Mouse (Mus musculus): ENCODE measurements at regions not wholly inside any gene's neighbourhood (a gene's known extent, or its start where the extent isn't known, plus 50 kb on each side); places are given as distances from the start of the nearest gene placed in this dataset.

GRCm38 (mm10) chr5:118815783-118816182 is 255.3 kb downstream of the Med13l start:
- no peak for DNase-seq (ENCODE audit: low read depth in 2 of 2, low spot score in 2 of 2)

DNA sequence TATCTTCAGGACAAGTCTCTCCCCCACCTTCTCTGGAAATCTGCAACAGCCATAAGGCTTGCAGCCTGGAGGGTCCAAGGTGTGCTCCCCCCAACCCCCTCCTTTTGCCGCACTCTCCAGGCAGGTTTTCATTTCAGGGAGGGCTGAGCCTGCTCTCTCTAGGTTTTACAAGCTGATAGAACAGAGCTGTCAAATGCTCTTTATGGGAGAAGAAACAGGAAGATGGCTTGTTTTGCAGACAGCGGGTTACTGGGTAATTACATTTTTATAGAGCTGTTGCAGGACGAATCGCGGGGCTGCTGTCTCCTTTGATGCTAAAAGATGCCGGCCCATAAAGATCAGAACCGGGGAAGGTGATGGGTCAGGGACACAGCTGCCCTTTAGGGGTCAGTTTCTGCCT is 257.8 kb downstream of the Med13l start:
- DNase-seq (ENCODE audit: low read depth in 2 of 2, low spot score in 2 of 2): no peak

GRCm38 (mm10) chr5:118824791-118825190 is 264.3 kb downstream of the Med13l start:
- DNase-seq (ENCODE audit: low read depth in 2 of 2, low spot score in 2 of 2): no peak

GRCm38 (mm10) chr5:118829031-118829698 is 268.7 kb downstream of the Med13l start:
- no peak for DNase-seq (ENCODE audit: low read depth in 2 of 2, low spot score in 2 of 2)

GRCm38 (mm10) chr5:118832701-118833100 is 272.2 kb downstream of the Med13l start:
- no peak for DNase-seq (ENCODE audit: low read depth in 2 of 2, low spot score in 2 of 2)

DNA sequence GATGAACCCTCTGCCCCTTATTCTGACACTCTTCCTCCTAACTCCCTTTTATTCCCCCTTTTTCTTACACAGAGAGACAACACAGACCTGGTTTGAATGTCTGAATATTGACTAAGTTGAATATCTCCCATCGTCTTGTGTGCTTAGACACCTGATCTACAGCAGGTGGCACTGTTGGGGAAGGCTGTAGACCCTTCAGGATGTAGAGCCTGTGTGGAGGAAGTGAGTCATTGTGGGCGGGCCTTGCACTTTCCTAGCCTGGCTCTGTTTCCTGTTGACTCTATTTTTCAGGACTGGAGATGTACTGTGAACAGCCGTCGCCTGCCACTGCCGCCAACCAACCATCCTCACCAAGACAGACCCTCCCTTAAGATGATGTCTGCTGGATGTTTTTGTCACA is 273.6 kb downstream of the Med13l start:
- no peak for DNase-seq (ENCODE audit: low read depth in 2 of 2, low spot score in 2 of 2)

- no peak for DNase-seq (ENCODE audit: low read depth in 2 of 2, low spot score in 2 of 2)
Measured at GRCm38 (mm10) chr5:118837001-118837400, 276.5 kb downstream of the Med13l start.

DNA sequence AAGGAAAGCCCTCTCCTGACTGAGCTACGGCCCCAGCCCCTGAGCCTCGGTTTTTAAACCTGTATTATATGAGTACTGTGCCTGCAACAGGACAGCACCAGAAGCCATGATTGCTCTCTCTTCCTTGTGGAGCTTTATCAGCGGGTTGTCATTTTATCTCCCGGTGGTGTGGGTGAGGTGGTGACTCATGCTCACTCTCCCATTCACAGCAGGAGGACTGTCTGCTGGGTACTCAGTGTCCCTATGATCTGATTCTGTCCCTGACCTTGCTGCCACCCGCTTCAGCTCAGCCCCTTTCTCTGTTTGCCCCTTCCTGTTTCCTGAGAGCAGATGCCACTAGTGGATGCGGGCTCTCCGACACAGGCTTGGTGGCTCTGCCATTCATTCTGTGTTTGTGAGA is 277.9 kb downstream of the Med13l start:
- DNase-seq (ENCODE audit: low read depth in 2 of 2, low spot score in 2 of 2): no peak

- DNase-seq (ENCODE audit: low read depth in 2 of 2, low spot score in 2 of 2): no peak
Measured at GRCm38 (mm10) chr5:118839916-118840315, 279.4 kb downstream of the Med13l start.

DNA sequence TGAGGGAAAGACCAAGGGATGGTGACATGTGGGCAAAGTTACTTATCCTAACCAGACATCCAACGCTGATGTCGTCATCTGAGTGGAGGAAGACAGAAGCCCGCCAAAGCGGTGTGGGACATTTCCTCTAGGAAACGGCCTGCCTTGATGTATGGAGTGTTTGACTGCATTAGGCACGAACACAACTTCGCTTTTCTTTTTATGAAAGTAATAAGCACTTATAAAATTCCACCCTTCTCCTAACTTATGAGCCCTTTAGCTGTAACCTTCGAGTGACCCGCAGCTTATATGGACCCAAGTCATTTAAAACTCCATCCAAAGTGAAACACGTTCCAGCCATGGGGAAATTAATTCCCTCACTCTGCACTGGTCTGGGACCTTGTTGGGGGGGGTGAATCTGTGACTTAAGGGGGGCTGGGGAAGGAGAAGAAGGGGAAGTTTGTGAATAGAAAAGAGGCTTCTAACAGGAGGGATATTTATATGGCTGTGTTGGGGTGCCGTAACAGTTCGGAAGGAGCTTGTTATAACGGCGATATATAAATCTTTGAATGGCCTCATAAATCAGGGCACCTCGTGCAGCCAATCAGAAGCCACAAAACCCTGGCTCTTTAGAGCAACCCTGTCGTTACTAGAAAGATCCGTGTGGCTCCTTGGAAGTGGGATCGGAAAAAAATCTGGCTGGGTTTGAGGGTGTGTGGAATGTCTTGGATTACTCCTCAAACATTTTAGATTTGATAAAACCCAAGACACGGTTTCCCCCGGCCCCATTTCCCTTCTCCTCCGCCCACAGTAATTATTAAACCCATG is 280.9 kb downstream of the Med13l start:
- no peak for DNase-seq (ENCODE audit: low read depth in 2 of 2, low spot score in 2 of 2)

GRCm38 (mm10) chr5:118842017-118842396 is 281.5 kb downstream of the Med13l start:
- no peak for DNase-seq (ENCODE audit: low read depth in 2 of 2, low spot score in 2 of 2)

- no peak for DNase-seq (ENCODE audit: low read depth in 2 of 2, low spot score in 2 of 2)
Measured at GRCm38 (mm10) chr5:118857001-118857400, 296.5 kb downstream of the Med13l start.

DNA sequence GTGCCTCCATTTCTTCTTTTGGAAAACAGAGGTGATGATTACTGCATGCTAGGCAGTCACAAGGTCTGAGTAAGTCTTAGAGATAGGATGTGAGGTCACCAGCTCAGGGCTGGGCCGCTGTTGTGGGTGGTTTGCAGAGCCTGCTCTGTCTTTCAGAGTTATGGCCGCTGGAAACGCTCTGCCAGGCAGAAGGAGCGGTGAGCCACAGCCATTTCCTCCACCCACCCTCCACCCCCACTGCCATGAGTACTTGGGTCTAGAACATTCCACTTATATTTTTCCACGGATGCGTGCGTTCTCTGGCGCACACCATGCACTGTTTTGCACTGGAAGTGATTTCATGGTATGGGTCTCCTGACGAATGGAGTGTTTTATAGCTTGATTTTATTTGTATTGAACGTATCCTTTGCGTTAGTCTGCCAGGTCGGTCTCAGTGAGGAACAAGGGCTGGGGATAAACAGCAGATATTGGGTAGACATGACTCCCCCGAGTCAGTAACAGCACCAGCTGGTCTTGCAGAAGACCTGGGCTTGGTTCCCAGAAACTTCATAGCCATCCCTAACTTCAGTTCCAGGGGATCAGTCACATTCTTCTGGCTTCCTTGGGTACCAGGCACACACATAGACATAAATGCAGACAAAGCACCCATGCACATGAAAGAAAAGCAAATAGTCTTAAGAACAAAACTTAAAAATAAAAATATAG is 300.8 kb downstream of the Med13l start:
- no peak for DNase-seq (ENCODE audit: low read depth in 2 of 2, low spot score in 2 of 2)

GRCm38 (mm10) chr5:118867511-118867910 is 307.0 kb downstream of the Med13l start:
- DNase-seq (ENCODE audit: low read depth in 2 of 2, low spot score in 2 of 2): no peak

GRCm38 (mm10) chr5:118869330-118869729 is 308.9 kb downstream of the Med13l start:
- no peak for DNase-seq (ENCODE audit: low read depth in 2 of 2, low spot score in 2 of 2)

- no peak for DNase-seq (ENCODE audit: low read depth in 2 of 2, low spot score in 2 of 2)
Measured at GRCm38 (mm10) chr5:118873871-118874270, 313.4 kb downstream of the Med13l start.

GRCm38 (mm10) chr5:118875096-118875637 is 314.7 kb downstream of the Med13l start:
- DNase-seq (ENCODE audit: low read depth in 2 of 2, low spot score in 2 of 2): no peak

- DNase-seq (ENCODE audit: low read depth in 2 of 2, low spot score in 2 of 2): no peak
Measured at GRCm38 (mm10) chr5:118876586-118877312, 316.3 kb downstream of the Med13l start.

DNA sequence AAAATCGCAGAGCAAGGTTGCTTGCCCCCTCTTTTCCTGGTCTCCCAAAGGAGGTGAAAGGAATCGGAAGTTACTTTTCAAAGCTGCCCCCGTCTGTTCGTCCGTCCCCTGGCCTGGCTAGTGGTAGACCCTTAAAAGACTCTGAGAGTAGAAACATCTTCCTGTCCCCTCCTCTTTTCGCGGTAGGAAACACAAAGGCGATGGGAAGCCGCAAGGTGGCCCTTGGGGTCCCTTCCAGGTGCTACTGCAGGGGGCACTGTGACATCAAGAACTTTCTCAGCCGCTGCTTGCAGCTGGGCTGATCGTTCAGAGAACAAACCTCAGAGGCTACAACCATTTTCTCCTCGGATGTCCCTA is 316.8 kb downstream of the Med13l start:
- DNase-seq (ENCODE audit: low read depth in 2 of 2, low spot score in 2 of 2): no peak

- no peak for DNase-seq (ENCODE audit: low read depth in 2 of 2, low spot score in 2 of 2)
Measured at GRCm38 (mm10) chr5:118877831-118878230, 317.4 kb downstream of the Med13l start.

GRCm38 (mm10) chr5:118878722-118879121 is 318.2 kb downstream of the Med13l start:
- no peak for DNase-seq (ENCODE audit: low read depth in 2 of 2, low spot score in 2 of 2)

Data from CD8-positive naive resting alpha-beta T cell, adult 2 months (primary cell).